Mouse (Mus musculus) liver, embryonic 14.5 days (tissue): ENCODE data around the gene Tcf25. TPM values are rescaled to one million over a fixed set of nuclear protein-coding genes. Genes with fewer than 3 reads are reported as not detected.
A peak's percentile ranks its signal among the peaks of the same experiment; 100 is the strongest.

Source experiments
- ATAC-seq: fragments of 200-750 bp; cut with Nextera tagmentation; 2 replicates; pipeline ENCODE4 v1.8.0; 2017; ENCODE audit warnings: moderate number of reproducible peaks, mild to moderate bottlenecking, moderate library complexity; ENCODE audit not compliant: insufficient read depth
- DNase-seq, 3 experiments: peaks; one replicate each; pipeline ENCODE4 v3.0.0-alpha.2; 2012 to 2013; ENCODE audit warnings: low read depth in 3 of 3, low spot score in 3 of 3
- H3K27ac ChIP-seq: fragments of 300-500 bp; sonication (generic); 2 replicates; pipeline ENCODE4 v1.5.1; 2014; ENCODE audit warnings: moderate library complexity, mild to moderate bottlenecking, control low read depth, inconsistent platforms
- H3K27me3 ChIP-seq: fragments of 300-500 bp; sonication (generic); 2 replicates; pipeline ENCODE4 v1.6.1; 2014; ENCODE audit warnings: mild to moderate bottlenecking, low read length, moderate library complexity; ENCODE audit not compliant: control insufficient read depth, insufficient read depth
- H3K36me3 ChIP-seq: fragments of 300-500 bp; sonication (generic); replicated peaks from 2 replicates; pipeline ENCODE4 v1.6.1; 2014; ENCODE audit warnings: low read depth; ENCODE audit not compliant: control insufficient read depth, insufficient read depth
- H3K4me1 ChIP-seq, 2 experiments: fragments of 200-500 bp in 1 of 2; fragments of 300-500 bp in 1 of 2; sonication (generic) in 1 of 2; replicated peaks; 2 replicates each; pipeline ENCODE4 v1.6.1; 2012 to 2014; ENCODE audit warnings: antibody characterized with exemption in 1 of 2, inconsistent platforms in 1 of 2, low read length in 1 of 2; ENCODE audit not compliant: control insufficient read depth in 2 of 2, insufficient read depth in 2 of 2
- H3K4me2 ChIP-seq: fragments of 300-500 bp; sonication (generic); 2 replicates; pipeline ENCODE4 v1.6.1; 2014; ENCODE audit warnings: low read depth, mild to moderate bottlenecking, control low read depth, moderate library complexity
- H3K4me3 ChIP-seq, 2 experiments: fragments of 200-500 bp in 1 of 2; fragments of 300-500 bp in 1 of 2; sonication (generic) in 1 of 2; 2 replicates each; pipeline ENCODE4 v1.5.1; 2012 to 2014; ENCODE audit warnings: low read depth in 2 of 2, low read length in 2 of 2, mild to moderate bottlenecking in 2 of 2, control low read depth in 1 of 2, inconsistent platforms in 1 of 2, moderate library complexity in 1 of 2; ENCODE audit not compliant: insufficient read depth in 1 of 2
- H3K9ac ChIP-seq: fragments of 300-500 bp; sonication (generic); replicated peaks from 2 replicates; pipeline ENCODE4 v1.6.1; 2014; ENCODE audit warnings: mild to moderate bottlenecking, control low read depth, moderate library complexity
- H3K9me3 ChIP-seq: fragments of 300-500 bp; sonication (generic); 2 replicates; pipeline ENCODE4 v1.6.1; 2016; ENCODE audit warnings: low read length, mixed read lengths; ENCODE audit not compliant: control insufficient read depth
- CTCF ChIP-seq: IDR thresholded peaks from 2 replicates; pipeline ENCODE4 v1.5.1; 2016; ENCODE audit warnings: antibody characterized with exemption, low read depth, control low read depth
- EP300 ChIP-seq: IDR thresholded peaks from 2 replicates; pipeline ENCODE4 v1.6.1; 2016; ENCODE audit warnings: antibody characterized with exemption, low read depth
- WGBS: fragments of 180-500 bp; shearing (Covaris S2); extraction: QIAGEN DNeasy Blood & Tissue Kit; methylation state at CpG from one replicate; pipeline ENCODE4 v1.1.7; 2014; ENCODE audit not compliant: insufficient replicate concordance; 5-methylcytosine and 5-hydroxymethylcytosine counted together
- polyA plus RNA-seq, 2 experiments: library from polyadenylated mRNA; depleted of rRNA in 1 of 2; stranded (reverse) in 1 of 2; unstranded in 1 of 2; fragments of >200 nt; fragmentation: Nextera tagmentation in 1 of 2; extraction: Ambion mirVana in 1 of 2; gene quantifications; 2 replicates each; pipeline versions ENCODE4 v1.2.1 to v1.2.3; 2012 to 2014

Tcf25 gene
- polyA plus RNA-seq, 2 experiments: 45.6 to 53.1 TPM

DNA sequence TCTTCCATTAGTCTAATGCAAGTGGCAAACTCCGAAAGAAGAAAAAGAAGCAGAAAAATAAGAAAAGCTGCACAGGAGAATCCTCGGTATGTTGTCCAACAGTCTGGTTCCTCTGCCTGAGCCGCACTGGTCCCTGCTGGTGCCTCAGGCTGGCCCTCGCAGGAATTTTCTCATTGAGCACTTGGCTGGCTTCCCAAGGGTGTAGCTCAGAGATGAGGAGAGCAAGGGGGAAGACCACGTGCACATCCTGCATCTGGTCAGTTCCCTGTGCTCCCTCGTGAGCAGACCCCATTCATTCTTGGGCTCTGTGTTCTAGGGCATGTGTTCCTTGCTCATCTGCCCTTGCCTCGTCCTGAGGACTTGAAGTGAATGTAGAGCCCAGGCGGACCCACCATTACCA is 9.0 kb downstream of the Tcf25 start:
- no peak for DNase-seq
- Histone ChIP-seq H3K9me3 (no peaks in the 10 kb centered on the region), H3K27ac (no peak overlapping the region), H3K36me3 (peaks cover 25% of the 10 kb centered on the region), H3K4me3 (no peak overlapping the region), H3K4me2 (no peak overlapping the region), H3K9ac (no peak overlapping the region), H3K27me3 (no peaks in the 10 kb centered on the region), H3K4me1 (no peaks in the 10 kb centered on the region)
- 81% methylated on average over 8 of the region's 8 CpGs for WGBS
- ATAC-seq: no peak
- TF ChIP-seq CTCF (no peak), EP300 (no peak)

- no peak for ATAC-seq
- Histone ChIP-seq H3K27ac (no peak overlapping the region), H3K4me2 (no peak overlapping the region), H3K27me3 (no peaks in the 10 kb centered on the region), H3K9me3 (no peaks in the 10 kb centered on the region), H3K9ac (no peak overlapping the region), H3K36me3 (peaks cover 35% of the 10 kb centered on the region), H3K4me3 (no peak overlapping the region), H3K4me1 (no peaks in the 10 kb centered on the region)
- 60% methylated on average over 9 of the region's 9 CpGs for WGBS
- TF ChIP-seq CTCF: peak; percentile 79
- no peak for TF ChIP-seq EP300
- no peak for DNase-seq
These were observed 11.5 kb downstream of the Tcf25 start for GRCm38 (mm10) chr8:123384883-123385540.

- Histone ChIP-seq H3K4me3 (no peak overlapping the region), H3K27me3 (no peaks in the 10 kb centered on the region), H3K9me3 (no peaks in the 10 kb centered on the region), H3K36me3 (peaks cover 42% of the 10 kb centered on the region), H3K9ac (no peak overlapping the region), H3K27ac (no peak overlapping the region), H3K4me2 (no peak overlapping the region), H3K4me1 (no peaks in the 10 kb centered on the region)
- TF ChIP-seq EP300 (no peak), CTCF (no peak)
- whole genome bisulfite sequencing: 56% methylated on average over 3 of the region's 3 CpGs
- DNase-seq: no peak
- ATAC-seq: no peak
These were observed 13.5 kb downstream of the Tcf25 start for GRCm38 (mm10) chr8:123387041-123387440.

DNA sequence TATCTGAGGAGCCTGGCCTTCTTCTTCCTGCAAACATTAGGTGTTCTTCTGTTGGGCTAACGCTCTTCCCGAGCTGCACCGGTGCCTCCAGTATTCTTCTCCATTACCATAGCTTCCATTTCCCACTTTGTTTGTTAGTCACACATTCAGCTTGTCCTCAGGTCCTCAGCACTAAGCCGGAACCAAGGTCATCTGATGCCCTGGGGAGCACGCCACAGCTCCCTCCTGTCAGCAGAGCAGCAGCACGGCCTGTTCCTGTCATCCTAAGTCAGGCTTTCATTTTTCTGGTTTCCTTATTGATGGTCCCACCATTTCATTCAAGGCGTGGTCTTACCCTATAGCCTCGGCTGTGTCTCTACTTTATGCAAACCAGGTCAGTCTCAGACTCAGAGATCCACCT is 14.2 kb downstream of the Tcf25 start:
- H3K9me3 ChIP-seq: no peaks in the 10 kb centered on the region
- no peaks in the 10 kb centered on the region for H3K27me3 ChIP-seq
- TF ChIP-seq EP300 (no peak), CTCF (no peak)
- ATAC-seq (no peak), DNase-seq (no peak)
- H3K4me2 ChIP-seq: no peak overlapping the region
- WGBS: 78% methylated on average over 8 of the region's 8 CpGs
- peaks cover 41% of the 10 kb centered on the region for H3K36me3 ChIP-seq
- H3K4me1 ChIP-seq: no peaks in the 10 kb centered on the region
- H3K9ac ChIP-seq: no peak overlapping the region
- H3K4me3 ChIP-seq: no peak overlapping the region
- H3K27ac ChIP-seq: no peak overlapping the region

DNA sequence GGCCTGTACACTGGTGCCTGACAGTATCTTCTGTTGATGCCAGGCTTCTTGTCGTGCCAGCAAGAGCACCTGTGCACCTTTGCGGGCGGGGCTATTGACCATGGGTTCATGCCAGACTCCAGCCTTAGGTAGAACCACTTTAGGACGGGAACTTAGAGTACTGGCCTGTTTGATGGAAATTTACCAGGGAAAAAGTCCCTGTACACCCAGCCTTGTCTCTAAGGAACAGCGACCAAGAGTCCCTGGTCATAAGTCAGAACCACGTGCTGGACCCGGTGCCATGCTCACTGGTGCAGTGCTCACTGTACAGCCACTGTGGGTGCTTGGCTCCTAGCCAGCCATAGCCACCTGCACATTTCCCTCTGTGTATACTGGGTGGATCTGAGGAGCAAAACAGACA is 15.5 kb downstream of the Tcf25 start:
- TF ChIP-seq CTCF (no peak), EP300 (no peak)
- H3K36me3 ChIP-seq: peaks cover 38% of the 10 kb centered on the region
- DNase-seq: no peak
- 83% methylated on average over 7 of the region's 7 CpGs for WGBS
- no peak overlapping the region for H3K9ac ChIP-seq
- H3K4me2 ChIP-seq: no peak overlapping the region
- H3K27ac ChIP-seq: no peak overlapping the region
- ATAC-seq: no peak
- H3K4me1 ChIP-seq: no peaks in the 10 kb centered on the region
- no peak overlapping the region for H3K4me3 ChIP-seq
- H3K9me3 ChIP-seq: no peaks in the 10 kb centered on the region
- H3K27me3 ChIP-seq: no peaks in the 10 kb centered on the region
